Mouse (Mus musculus) CH12.LX (cell line): ENCODE measurements around the gene Pelo. TPM values are rescaled to one million over a fixed set of nuclear protein-coding genes. Genes with fewer than 3 reads are reported as not detected.

ENCODE experiments used
- DNase-seq: peaks from one replicate; pipeline ENCODE4 v3.0.0-alpha.2; 2013; ENCODE audit errors: extremely low read depth
- H3K27ac ChIP-seq: 2 replicates; pipeline ENCODE4 v1.5.1; 2012; ENCODE audit warnings: low read depth, mild to moderate bottlenecking, control low read depth, moderate library complexity; ENCODE audit not compliant: insufficient read depth
- H3K27me3 ChIP-seq: replicated peaks from 2 replicates; pipeline ENCODE3; 2012; ENCODE audit warnings: inconsistent platforms
- H3K36me3 ChIP-seq, 2 experiments: replicated peaks in 1 of 2; 2 replicates each; pipeline versions ENCODE3 to v1.6.1; 2012; ENCODE audit warnings: inconsistent platforms in 1 of 2, low read length in 1 of 2, mild to moderate bottlenecking in 1 of 2, mixed read lengths in 1 of 2, moderate library complexity in 1 of 2; ENCODE audit not compliant: control insufficient read depth in 1 of 2, insufficient read depth in 1 of 2
- H3K4me1 ChIP-seq, 2 experiments: 2 replicates each; pipeline ENCODE4 v1.6.1; 2012; ENCODE audit warnings: inconsistent platforms in 1 of 2, moderate library complexity in 1 of 2; ENCODE audit not compliant: insufficient read depth in 2 of 2, control insufficient read depth in 1 of 2
- H3K4me2 ChIP-seq: 2 replicates; pipeline ENCODE4 v1.6.1; 2012; ENCODE audit warnings: low read depth, mild to moderate bottlenecking, control low read depth; ENCODE audit not compliant: poor library complexity, insufficient read depth, severe bottlenecking
- H3K4me3 ChIP-seq, 3 experiments: fragments of 150-350 bp in 1 of 3; sonication (generic) in 1 of 3; replicated peaks in 1 of 3; 2 replicates each; pipeline versions ENCODE3 to v1.5.1; 2011 to 2012; ENCODE audit warnings: low read depth in 2 of 3, low read length in 2 of 3, mild to moderate bottlenecking in 2 of 3, moderate library complexity in 2 of 3, control low read depth in 1 of 3, improper control_type of control experiment in 1 of 3, inconsistent platforms in 1 of 3, mixed read lengths in 1 of 3; ENCODE audit not compliant: poor library complexity in 1 of 3
- H3K79me2 ChIP-seq: replicated peaks from 2 replicates; pipeline ENCODE4 v1.6.1; 2012; ENCODE audit warnings: mild to moderate bottlenecking, moderate library complexity; ENCODE audit not compliant: control insufficient read depth, poor library complexity, insufficient read depth, severe bottlenecking; ENCODE audit errors: extremely low read depth
- H3K9ac ChIP-seq: 2 replicates; pipeline ENCODE4 v1.6.1; 2012; ENCODE audit warnings: low read depth, mild to moderate bottlenecking, control low read depth, moderate library complexity; ENCODE audit not compliant: insufficient read depth
- H3K9me3 ChIP-seq: replicated peaks from 2 replicates; pipeline ENCODE3; 2012; ENCODE audit warnings: low read length, inconsistent platforms, mixed read lengths
- BHLHE40 ChIP-seq: IDR thresholded peaks from 2 replicates; pipeline ENCODE4 v1.6.1; 2011; ENCODE audit warnings: mild to moderate bottlenecking, low read depth, low read length, improper control_type of control experiment
- CHD1 ChIP-seq: IDR thresholded peaks from 2 replicates; pipeline ENCODE4 v1.6.1; 2012; ENCODE audit warnings: low read depth, low read length, improper control_type of control experiment, inconsistent platforms
- CHD2 ChIP-seq: IDR thresholded peaks from 2 replicates; pipeline ENCODE4 v1.6.1; 2011; ENCODE audit warnings: low read length, improper control_type of control experiment
- CTCF ChIP-seq, 2 experiments: IDR thresholded peaks in 1 of 2; conservative IDR thresholded peaks in 1 of 2; 2 replicates each; pipeline ENCODE4 v1.5.1; 2011 to 2012; ENCODE audit warnings: low read depth in 2 of 2, low read length in 2 of 2, improper control_type of control experiment in 1 of 2, inconsistent platforms in 1 of 2, mild to moderate bottlenecking in 1 of 2, moderate library complexity in 1 of 2
- E2F4 ChIP-seq: IDR thresholded peaks from 2 replicates; pipeline ENCODE4 v1.6.1; 2011; ENCODE audit warnings: low read depth, low read length, improper control_type of control experiment; ENCODE audit not compliant: insufficient replicate concordance
- ELF1 ChIP-seq: IDR thresholded peaks from 2 replicates; pipeline ENCODE4 v1.6.1; 2014; ENCODE audit warnings: low read depth, mild to moderate bottlenecking, inconsistent platforms, low read length, improper control_type of control experiment
- EP300 ChIP-seq: IDR thresholded peaks from 2 replicates; pipeline ENCODE4 v1.6.1; 2011; ENCODE audit warnings: low read length, improper control_type of control experiment
- ETS1 ChIP-seq: conservative IDR thresholded peaks from 2 replicates; pipeline ENCODE4 v1.6.1; 2012; ENCODE audit warnings: low read depth, mild to moderate bottlenecking, inconsistent platforms, low read length, improper control_type of control experiment, moderate library complexity
- GABPA ChIP-seq: IDR thresholded peaks from 2 replicates; pipeline ENCODE4 v1.6.1; 2012; ENCODE audit warnings: low read depth, low read length, improper control_type of control experiment, inconsistent platforms; ENCODE audit not compliant: insufficient replicate concordance
- HCFC1 ChIP-seq: IDR thresholded peaks from 2 replicates; pipeline ENCODE4 v1.6.1; 2012; ENCODE audit warnings: low read depth, mild to moderate bottlenecking, inconsistent platforms, low read length, improper control_type of control experiment
- IRF4 ChIP-seq: IDR thresholded peaks from 2 replicates; pipeline ENCODE4 v1.6.1; 2014; ENCODE audit warnings: low read depth, mild to moderate bottlenecking, inconsistent platforms, low read length, improper control_type of control experiment
- JUN ChIP-seq: IDR thresholded peaks from 2 replicates; pipeline ENCODE4 v1.6.1; 2011; ENCODE audit warnings: low read depth, mild to moderate bottlenecking, low read length, improper control_type of control experiment, moderate library complexity; ENCODE audit not compliant: insufficient read depth
- JUND ChIP-seq: conservative IDR thresholded peaks from 2 replicates; pipeline ENCODE4 v1.6.1; 2011; ENCODE audit warnings: low read depth, low read length, improper control_type of control experiment
- KAT2A ChIP-seq: IDR thresholded peaks from 2 replicates; pipeline ENCODE4 v1.6.1; 2012; ENCODE audit warnings: low read length, improper control_type of control experiment, inconsistent platforms; ENCODE audit not compliant: insufficient replicate concordance
- MAFK ChIP-seq: IDR thresholded peaks from 2 replicates; pipeline ENCODE4 v1.6.1; 2011; ENCODE audit warnings: low read length, improper control_type of control experiment; ENCODE audit not compliant: insufficient replicate concordance
- MAX ChIP-seq: IDR thresholded peaks from 2 replicates; pipeline ENCODE4 v1.6.1; 2011; ENCODE audit warnings: low read length, improper control_type of control experiment
- MAZ ChIP-seq: IDR thresholded peaks from 2 replicates; pipeline ENCODE4 v1.6.1; 2012; ENCODE audit warnings: low read depth, mild to moderate bottlenecking, inconsistent platforms, low read length, improper control_type of control experiment, moderate library complexity
- MXI1 ChIP-seq: IDR thresholded peaks from 2 replicates; pipeline ENCODE4 v1.6.1; 2011; ENCODE audit warnings: mild to moderate bottlenecking, low read depth, low read length, improper control_type of control experiment
- MYC ChIP-seq: IDR thresholded peaks from 2 replicates; pipeline ENCODE4 v1.6.1; 2011; ENCODE audit warnings: low read depth, mild to moderate bottlenecking, improper control_type of control experiment, low read length
- NELFE ChIP-seq: IDR thresholded peaks from 2 replicates; pipeline ENCODE4 v1.6.1; 2011; ENCODE audit warnings: low read depth, low read length, improper control_type of control experiment
- NRF1 ChIP-seq: IDR thresholded peaks from 2 replicates; pipeline ENCODE4 v1.6.1; 2014; ENCODE audit warnings: low read depth, mild to moderate bottlenecking, inconsistent platforms, low read length, improper control_type of control experiment, moderate library complexity
- PAX5 ChIP-seq: IDR thresholded peaks from 2 replicates; pipeline ENCODE4 v1.6.1; 2012; ENCODE audit warnings: low read length, inconsistent platforms, mixed read lengths
- POLR2A ChIP-seq: IDR thresholded peaks from 2 replicates; pipeline ENCODE4 v1.6.1; 2011; ENCODE audit warnings: low read depth, mild to moderate bottlenecking, improper control_type of control experiment, low read length
- POLR2AphosphoS2 ChIP-seq: IDR thresholded peaks from 2 replicates; pipeline ENCODE4 v1.6.1; 2011; ENCODE audit warnings: low read depth, low read length, improper control_type of control experiment
- RCOR1 ChIP-seq: conservative IDR thresholded peaks from 2 replicates; pipeline ENCODE4 v1.6.1; 2012; ENCODE audit warnings: low read depth, mild to moderate bottlenecking, inconsistent platforms, low read length, improper control_type of control experiment
- SIN3A ChIP-seq: IDR thresholded peaks from 2 replicates; pipeline ENCODE4 v1.6.1; 2012; ENCODE audit warnings: low read length, improper control_type of control experiment, inconsistent platforms
- TBP ChIP-seq: conservative IDR thresholded peaks from 2 replicates; pipeline ENCODE4 v1.6.1; 2011; ENCODE audit warnings: low read depth, low read length, improper control_type of control experiment
- TCF12 ChIP-seq: IDR thresholded peaks from 2 replicates; pipeline ENCODE4 v1.6.1; 2014; ENCODE audit warnings: low read depth, mild to moderate bottlenecking, inconsistent platforms, low read length, improper control_type of control experiment
- UBTF ChIP-seq: IDR thresholded peaks from 2 replicates; pipeline ENCODE4 v1.6.1; 2012; ENCODE audit warnings: low read depth, mild to moderate bottlenecking, inconsistent platforms, low read length, improper control_type of control experiment, moderate library complexity
- USF1 ChIP-seq: IDR thresholded peaks from 2 replicates; pipeline ENCODE4 v1.6.1; 2014; ENCODE audit warnings: low read depth, mild to moderate bottlenecking, inconsistent platforms, low read length, improper control_type of control experiment
- USF2 ChIP-seq: conservative IDR thresholded peaks from 2 replicates; pipeline ENCODE4 v1.6.1; 2011; ENCODE audit warnings: low read depth, low read length, improper control_type of control experiment
- ZC3H11A ChIP-seq: IDR thresholded peaks from 2 replicates; pipeline ENCODE4 v1.6.1; 2012; ENCODE audit warnings: low read depth, mild to moderate bottlenecking, inconsistent platforms, low read length, improper control_type of control experiment
- ZKSCAN1 ChIP-seq: IDR thresholded peaks from 2 replicates; pipeline ENCODE4 v1.6.1; 2012; ENCODE audit warnings: low read depth, inconsistent platforms, low read length, improper control_type of control experiment, borderline replicate concordance
- ZMIZ1 ChIP-seq: IDR thresholded peaks from 2 replicates; pipeline ENCODE4 v1.6.1; 2012; ENCODE audit warnings: low read depth, mild to moderate bottlenecking, inconsistent platforms, low read length, improper control_type of control experiment
- ZNF384 ChIP-seq: IDR thresholded peaks from 2 replicates; pipeline ENCODE4 v1.6.1; 2012; ENCODE audit warnings: low read depth, low read length, improper control_type of control experiment, inconsistent platforms
- dilution Hi-C: fragments of 300-500 bp; cut with MboI; formaldehyde crosslinking; loops from 2 replicates; pipeline ENCODE4 v1.14.3; 2020; ENCODE audit warnings: low sequenced_read_pairs; ENCODE audit not compliant: extremely low pct_unique_long_range_greater_than_20kb, extremely low pct_ligation_motif_present
- in situ Hi-C: fragments of 300-500 bp; cut with MboI; formaldehyde crosslinking; loops from 3 replicates; pipeline ENCODE4 v1.14.3; 2019; ENCODE audit warnings: low sequenced_read_pairs, low pct_ligation_motif_present, low pct_unique_long_range_greater_than_20kb, mixed read lengths
- polyA plus RNA-seq: library from polyadenylated mRNA; unstranded; fragments of >175 nt; gene quantifications from 2 replicates; pipeline ENCODE4 v1.2.1, GENCODE M21; 2012; ENCODE audit warnings: low read depth; ENCODE audit not compliant: insufficient read length
- total RNA-seq, 2 experiments: library from RNA; depleted of rRNA; stranded (reverse); fragments of 300-350 nt in 1 of 2; fragments of >200 nt in 1 of 2; gene quantifications; 2 replicates each; pipeline ENCODE4 v1.2.3; 2012 to 2014

Pelo gene
- 29.7 and 33.6 TPM in 2 replicates for total RNA-seq (2012; rRNA removed)
- total RNA-seq (2014; rRNA removed), result 17.5 and 18.9 TPM in 2 replicates
- polyA plus RNA-seq, result 43.1 and 46.0 TPM in 2 replicates

DNA sequence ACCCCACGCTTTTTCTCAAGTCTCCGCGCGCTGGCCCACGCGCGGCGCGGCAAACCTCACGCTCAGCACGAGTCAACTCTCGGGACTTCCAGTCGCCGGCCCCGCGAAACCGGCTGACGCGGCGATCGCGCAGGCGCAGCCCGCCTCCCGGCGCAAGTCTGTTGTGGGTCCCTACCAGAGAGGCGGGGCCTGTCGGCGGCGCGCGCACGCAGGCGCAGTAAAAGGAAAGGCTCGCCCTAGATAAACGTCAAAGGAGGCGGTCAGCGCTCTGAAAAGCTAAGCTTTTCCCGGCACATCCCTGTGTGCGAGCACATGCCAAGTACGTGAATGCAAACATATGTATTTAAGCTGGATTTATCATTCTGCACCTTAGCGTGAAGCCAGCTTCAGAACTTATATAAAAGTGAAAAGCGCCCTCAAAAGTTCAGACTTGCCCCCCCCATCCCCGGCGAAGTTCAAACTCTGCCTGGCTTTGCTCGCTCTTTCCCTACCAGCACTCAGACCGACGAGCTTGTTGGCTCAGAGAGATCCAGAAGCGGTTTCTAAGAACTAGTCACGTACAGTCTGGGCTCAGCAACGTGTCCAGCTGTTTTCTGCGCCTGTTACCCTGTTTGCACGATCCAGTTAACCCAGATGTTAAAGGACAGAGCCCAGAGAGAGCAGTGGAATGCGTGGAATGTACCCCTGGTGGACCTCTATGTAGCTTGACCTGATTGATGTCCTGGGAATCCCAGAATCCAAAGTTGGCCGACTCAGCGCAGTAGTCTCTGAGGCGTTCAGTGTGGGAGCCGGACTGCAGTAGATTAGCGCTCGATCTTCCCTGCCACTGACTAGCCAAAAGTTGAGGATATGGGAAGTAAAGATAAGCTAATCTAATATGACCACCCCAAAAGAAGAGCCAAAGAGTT is at the start of gene Pelo:
Gene Pelo (minus strand): TSS at position 118 of the 908 bp plus-strand sequence.
- Histone ChIP-seq H3K4me3 (peak within 1 kb of the TSS; percentile 87 to 99 (median 88)), H3K79me2 (peaks cover 16% of the 10 kb centered on the region), H3K4me2 (peak within 1 kb of the TSS; percentile 92), H3K27ac (peak within 1 kb of the TSS; percentile 47), H3K9ac (peak within 1 kb of the TSS; percentile 93), H3K4me1 (peaks cover 5 to 25% of the 10 kb centered on the region in 2 experiments; a peak in 3 of 4 replicates), H3K27me3 (no peaks in the 10 kb centered on the region)
- dilution Hi-C loops, result no loop called here
- peak; percentile 83 for DNase-seq
- TF ChIP-seq SIN3A (no peak), HCFC1 (peak; percentile 59), CHD1 (no peak), PAX5 (no peak), IRF4 (no peak), ELF1 (peak; percentile 35; the same call in 1 of the 2 replicates), CHD2 (no peak), EP300 (no peak), CTCF (conservative IDR thresholded peaks at IDR 0.05 in 1 of 2, IDR thresholded peaks at IDR 0.05 in 1 of 2; ENCODE audit: low read depth in 2 of 2, low read length in 2 of 2) (no peak), ZKSCAN1 (no peak), E2F4 (no peak), ZC3H11A (no peak), MAZ (no peak), POLR2A (peak; percentile 94), RCOR1 (no peak), BHLHE40 (peak; percentile 87), NRF1 (peak; percentile 98), MYC (no peak), KAT2A (no peak), JUN (no peak), ZNF384 (no peak), USF2 (no peak), TBP (0 out of 2 replicates have a peak, but pooled peaks have one; percentile 35), USF1 (no peak), NELFE (peak; percentile 81), POLR2AphosphoS2 (no peak), MAX (peak; percentile 66; the same call in 1 of the 2 replicates), GABPA (no peak), UBTF (no peak), ZMIZ1 (peak; percentile 67), ETS1 (no peak), JUND (no peak), MAFK (no peak), MXI1 (peak; percentile 78), TCF12 (peak; percentile 73)
- TF ChIP-seq, all 38 proteins: peak for 11
- H3K9me3 ChIP-seq, result no peaks in the 10 kb centered on the region
- peaks cover 10 to 26% of the 10 kb centered on the region in 2 experiments for H3K36me3 ChIP-seq
- in situ Hi-C loops, result no loop called here
